Mouse (Mus musculus): ENCODE measurements around the gene Homer1. TPM values are rescaled to one million over a fixed set of nuclear protein-coding genes. Genes with fewer than 3 reads are reported as not detected.

Gene Homer1
- total RNA-seq, 1 experiment from 2014 or later, result 18.7 TPM

DNA sequence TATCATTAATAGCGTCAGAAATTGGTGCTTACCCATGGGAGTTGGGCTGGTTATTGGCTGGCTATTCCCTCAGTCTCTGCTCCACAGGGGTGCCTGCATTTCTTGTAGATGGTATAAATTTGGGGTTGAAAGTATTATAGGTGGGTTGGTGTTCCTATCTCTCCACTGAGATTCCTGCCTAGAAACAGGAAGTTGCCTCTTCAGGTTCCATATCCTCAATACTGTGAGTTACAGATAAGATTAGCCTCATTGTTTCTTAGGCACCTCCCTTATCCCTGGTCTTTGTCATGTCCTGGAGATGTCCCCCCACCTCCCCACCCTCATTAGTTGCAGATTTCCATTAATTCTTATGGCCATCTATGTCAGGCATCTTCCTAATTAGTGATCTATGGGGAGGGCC lies 85.0 kb downstream of the Homer1 start:
- ATAC-seq (replicated peaks; ENCODE audit: insufficient number of reproducible peaks, low FRiP score, low TSS enrichment, poor library complexity, severe bottlenecking), result no peak

- no peak for ATAC-seq (replicated peaks; ENCODE audit: insufficient number of reproducible peaks, low FRiP score, low TSS enrichment, poor library complexity, severe bottlenecking)
Measured at GRCm38 (mm10) chr13:93385147-93385546, 85.7 kb downstream of the Homer1 start.

GRCm38 (mm10) chr13:93387440-93387839 lies 88.0 kb downstream of the Homer1 start:
- ATAC-seq (replicated peaks; ENCODE audit: insufficient number of reproducible peaks, low FRiP score, low TSS enrichment, poor library complexity, severe bottlenecking), result no peak

DNA sequence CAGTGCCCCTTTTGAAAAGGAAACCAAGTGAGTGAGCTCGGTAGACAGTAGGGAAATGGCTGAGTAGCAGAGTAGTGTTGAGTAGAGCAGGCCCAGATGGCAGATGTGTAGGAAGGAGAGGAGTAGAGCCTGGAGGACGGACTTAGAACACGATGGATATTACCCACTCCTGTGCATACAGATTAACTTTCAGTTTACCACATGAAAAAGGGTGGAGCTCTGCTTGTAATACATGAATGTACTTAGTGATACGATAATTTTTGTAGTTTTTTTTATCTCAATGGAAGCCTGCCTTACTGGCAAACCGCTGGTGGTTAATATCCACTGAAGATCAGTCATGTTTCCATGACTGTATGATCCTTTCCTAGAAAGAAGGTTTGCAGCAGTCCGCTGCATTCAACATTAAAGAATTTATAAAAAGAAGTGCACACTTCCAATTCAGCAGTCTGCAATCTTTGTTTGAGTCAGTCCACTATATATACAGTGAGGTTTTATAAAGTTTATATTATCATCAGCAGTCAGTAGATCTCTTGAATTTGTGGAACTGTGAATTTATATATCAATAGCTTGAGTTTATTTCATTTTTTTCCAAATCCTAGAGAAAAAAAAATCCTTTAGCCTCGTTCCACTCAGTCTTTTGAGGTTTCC lies 89.3 kb downstream of the Homer1 start:
- no peak for ATAC-seq (replicated peaks; ENCODE audit: insufficient number of reproducible peaks, low FRiP score, low TSS enrichment, poor library complexity, severe bottlenecking)

GRCm38 (mm10) chr13:93389242-93389625 lies 89.8 kb downstream of the Homer1 start:
- no peak for ATAC-seq (replicated peaks; ENCODE audit: insufficient number of reproducible peaks, low FRiP score, low TSS enrichment, poor library complexity, severe bottlenecking)

GRCm38 (mm10) chr13:93399710-93400216 lies 100.3 kb downstream of the Homer1 start:
- no peak for ATAC-seq (replicated peaks; ENCODE audit: insufficient number of reproducible peaks, low FRiP score, low TSS enrichment, poor library complexity, severe bottlenecking)

DNA sequence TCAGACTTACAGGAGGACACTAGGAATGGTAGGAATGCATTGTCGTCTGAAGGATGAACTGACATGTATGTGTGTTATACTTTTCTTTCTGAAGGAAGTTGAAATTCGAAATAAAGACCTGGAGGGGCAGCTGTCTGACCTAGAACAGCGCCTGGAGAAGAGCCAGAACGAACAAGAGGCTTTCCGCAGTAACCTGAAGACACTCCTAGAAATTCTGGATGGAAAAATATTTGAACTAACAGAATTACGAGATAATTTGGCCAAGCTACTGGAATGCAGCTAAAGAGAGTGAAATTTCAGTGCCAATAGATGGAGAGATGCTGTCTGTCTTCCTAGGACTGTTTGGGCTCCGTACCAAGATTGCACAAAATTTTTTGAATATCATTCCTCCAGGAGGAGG lies 102.5 kb downstream of the Homer1 start:
- no peak for ATAC-seq (replicated peaks; ENCODE audit: insufficient number of reproducible peaks, low FRiP score, low TSS enrichment, poor library complexity, severe bottlenecking)

- ATAC-seq (replicated peaks; ENCODE audit: insufficient number of reproducible peaks, low FRiP score, low TSS enrichment, poor library complexity, severe bottlenecking), result no peak
Measured at GRCm38 (mm10) chr13:93406855-93407254, 107.4 kb downstream of the Homer1 start.

GRCm38 (mm10) chr13:93410343-93410742 lies 110.9 kb downstream of the Homer1 start:
- no peak for ATAC-seq (replicated peaks; ENCODE audit: insufficient number of reproducible peaks, low FRiP score, low TSS enrichment, poor library complexity, severe bottlenecking)

GRCm38 (mm10) chr13:93415055-93415454 lies 115.6 kb downstream of the Homer1 start:
- no peak for ATAC-seq (replicated peaks; ENCODE audit: insufficient number of reproducible peaks, low FRiP score, low TSS enrichment, poor library complexity, severe bottlenecking)

DNA sequence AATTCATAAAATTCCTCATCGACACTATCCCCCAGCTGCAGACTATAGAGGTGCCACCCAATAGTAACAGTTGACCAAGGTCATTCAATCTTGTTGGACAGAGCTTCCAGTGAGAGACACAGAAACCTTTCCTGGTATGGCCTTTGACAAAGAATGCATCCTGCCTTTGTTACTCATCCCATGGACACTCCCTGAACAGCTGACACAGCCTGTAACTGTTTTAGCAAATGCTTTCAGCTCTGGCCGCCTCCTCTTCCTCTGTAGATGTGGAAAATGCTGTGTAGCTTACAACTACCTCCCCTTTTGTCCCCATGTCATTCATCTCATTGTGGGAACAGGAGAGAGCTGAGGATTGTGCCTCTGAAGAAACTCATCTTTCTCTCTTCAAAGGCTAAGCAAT lies 118.9 kb downstream of the Homer1 start:
- ATAC-seq (replicated peaks; ENCODE audit: insufficient number of reproducible peaks, low FRiP score, low TSS enrichment, poor library complexity, severe bottlenecking), result no peak

GRCm38 (mm10) chr13:93419779-93420178 lies 120.3 kb downstream of the Homer1 start:
- no peak for ATAC-seq (replicated peaks; ENCODE audit: insufficient number of reproducible peaks, low FRiP score, low TSS enrichment, poor library complexity, severe bottlenecking)

DNA sequence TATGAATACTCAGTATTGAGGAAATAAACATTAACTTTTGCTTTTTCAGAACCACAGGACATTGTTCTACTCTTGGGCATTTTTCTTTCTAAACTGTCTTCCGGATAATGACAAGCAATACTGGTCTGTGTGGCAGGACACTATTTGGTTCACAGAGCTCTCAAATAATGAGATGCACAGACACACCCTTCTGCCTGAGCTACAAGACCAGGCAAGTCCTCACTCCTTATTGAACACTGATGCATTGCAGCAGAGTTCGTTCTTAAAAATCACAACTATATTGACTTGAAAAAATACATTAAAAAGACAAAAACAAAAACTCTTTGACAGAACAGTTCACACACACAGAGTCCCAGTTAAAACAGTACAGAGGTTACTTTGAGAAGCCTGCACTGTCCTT lies 123.8 kb downstream of the Homer1 start:
- no peak for ATAC-seq (replicated peaks; ENCODE audit: insufficient number of reproducible peaks, low FRiP score, low TSS enrichment, poor library complexity, severe bottlenecking)

GRCm38 (mm10) chr13:93427920-93428876 lies 128.8 kb downstream of the Homer1 start:
- ATAC-seq (replicated peaks; ENCODE audit: insufficient number of reproducible peaks, low FRiP score, low TSS enrichment, poor library complexity, severe bottlenecking), result no peak

DNA sequence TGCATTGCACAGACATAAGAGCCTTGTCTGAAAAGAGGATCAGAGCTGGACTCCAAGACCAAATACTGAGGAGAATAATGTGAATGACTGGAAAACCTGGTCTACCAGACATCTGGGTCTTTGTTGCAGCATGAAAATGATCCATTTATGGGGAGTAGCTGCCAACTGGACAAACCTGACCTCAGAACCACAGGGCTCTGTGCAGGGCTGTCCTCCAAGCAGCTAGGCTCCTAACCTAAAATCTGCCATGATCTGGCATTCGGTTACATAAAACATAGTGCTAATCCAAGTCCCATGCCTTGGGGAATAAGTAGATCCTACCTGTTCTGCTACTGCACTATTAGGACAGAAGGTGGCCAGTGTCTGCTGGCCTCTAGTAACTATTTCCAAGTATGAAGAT lies 129.8 kb downstream of the Homer1 start:
- no peak for ATAC-seq (replicated peaks; ENCODE audit: insufficient number of reproducible peaks, low FRiP score, low TSS enrichment, poor library complexity, severe bottlenecking)

- 0 out of 2 replicates have a peak, but pooled peaks have one; percentile 35 for ATAC-seq (replicated peaks; ENCODE audit: insufficient number of reproducible peaks, low FRiP score, low TSS enrichment, poor library complexity, severe bottlenecking)
Measured at GRCm38 (mm10) chr13:93440167-93440566, 140.7 kb downstream of the Homer1 start.

- ATAC-seq (replicated peaks; ENCODE audit: insufficient number of reproducible peaks, low FRiP score, low TSS enrichment, poor library complexity, severe bottlenecking), result no peak
Measured at GRCm38 (mm10) chr13:93453275-93453674, 153.8 kb downstream of the Homer1 start.
